Mouse (Mus musculus): ENCODE results near the gene Slco4c1.

Slco4c1 gene

GRCm38 (mm10) chr1:96871528-96872360, at the start of gene Slco4c1:
Gene Slco4c1 (minus strand): TSS chr1:96872171.
- in situ Hi-C loops (cut with MboI, MseI), result loop anchor here (25.0 kb wide), 1 partner anchor 816 kb away; no protein-coding TSS in a partner anchor

GRCm38 (mm10) chr1:96917333-96917732, 45.4 kb upstream of the Slco4c1 start:
- in situ Hi-C loops (cut with MboI, MseI), result no loop called here

- in situ Hi-C loops (cut with MboI, MseI), result no loop called here
Measured at GRCm38 (mm10) chr1:96883788-96884187, 11.8 kb upstream of the Slco4c1 start.

- in situ Hi-C loops (cut with MboI, MseI), result no loop called here
Measured at GRCm38 (mm10) chr1:96878572-96878971, 6.6 kb upstream of the Slco4c1 start.

GRCm38 (mm10) chr1:96876076-96876475, 4.1 kb upstream of the Slco4c1 start:
- in situ Hi-C loops (cut with MboI, MseI), result no loop called here

GRCm38 (mm10) chr1:96874636-96875035, 2.7 kb upstream of the Slco4c1 start:
- in situ Hi-C loops (cut with MboI, MseI), result loop anchor here (25.0 kb wide), 1 partner anchor 813 kb away; no protein-coding TSS in a partner anchor

- in situ Hi-C loops (cut with MboI, MseI), result loop anchor here (25.0 kb wide), 1 partner anchor 815 kb away; no protein-coding TSS in a partner anchor
Measured at GRCm38 (mm10) chr1:96872361-96872693, 356 bp upstream of the Slco4c1 start.

- in situ Hi-C loops (cut with MboI, MseI), result loop anchor here (25.0 kb wide), 1 partner anchor 816 kb away; no protein-coding TSS in a partner anchor
Measured at GRCm38 (mm10) chr1:96870764-96871307, 1.1 kb downstream of the Slco4c1 start.

GRCm38 (mm10) chr1:96868722-96869121, 3.2 kb downstream of the Slco4c1 start:
- in situ Hi-C loops (cut with MboI, MseI), result loop anchor here (25.0 kb wide), 1 partner anchor 819 kb away; no protein-coding TSS in a partner anchor

GRCm38 (mm10) chr1:96866002-96866401, 6.0 kb downstream of the Slco4c1 start:
- in situ Hi-C loops (cut with MboI, MseI), result loop anchor here (25.0 kb wide), 1 partner anchor 821 kb away; no protein-coding TSS in a partner anchor

GRCm38 (mm10) chr1:96864120-96864519, 7.9 kb downstream of the Slco4c1 start:
- in situ Hi-C loops (cut with MboI, MseI), result loop anchor here (25.0 kb wide), 1 partner anchor 823 kb away; no protein-coding TSS in a partner anchor

GRCm38 (mm10) chr1:96859995-96860684, 11.8 kb downstream of the Slco4c1 start:
- in situ Hi-C loops (cut with MboI, MseI), result loop anchor here (25.0 kb wide), 1 partner anchor 827 kb away; no protein-coding TSS in a partner anchor

GRCm38 (mm10) chr1:96853541-96853940, 18.4 kb downstream of the Slco4c1 start:
- in situ Hi-C loops (cut with MboI, MseI), result loop anchor here (25.0 kb wide), 1 partner anchor 834 kb away; no protein-coding TSS in a partner anchor

GRCm38 (mm10) chr1:96849101-96849500, 22.9 kb downstream of the Slco4c1 start:
- in situ Hi-C loops (cut with MboI, MseI), result no loop called here

- in situ Hi-C loops (cut with MboI, MseI), result no loop called here
Measured at GRCm38 (mm10) chr1:96848606-96849005, 23.4 kb downstream of the Slco4c1 start.

- in situ Hi-C loops (cut with MboI, MseI), result no loop called here
Measured at GRCm38 (mm10) chr1:96846727-96847126, 25.2 kb downstream of the Slco4c1 start.

GRCm38 (mm10) chr1:96805287-96805727, 66.7 kb downstream of the Slco4c1 start:
- in situ Hi-C loops (cut with MboI, MseI), result no loop called here

GRCm38 (mm10) chr1:96801595-96801994, 70.4 kb downstream of the Slco4c1 start:
- in situ Hi-C loops (cut with MboI, MseI), result no loop called here

GRCm38 (mm10) chr1:96794690-96795089, 77.3 kb downstream of the Slco4c1 start:
- in situ Hi-C loops (cut with MboI, MseI), result no loop called here

- in situ Hi-C loops (cut with MboI, MseI), result no loop called here
Measured at GRCm38 (mm10) chr1:96794290-96794689, 77.7 kb downstream of the Slco4c1 start.

GRCm38 (mm10) chr1:96789268-96789667, 82.7 kb downstream of the Slco4c1 start:
- in situ Hi-C loops (cut with MboI, MseI), result no loop called here

GRCm38 (mm10) chr1:96774174-96774573, 97.8 kb downstream of the Slco4c1 start:
- in situ Hi-C loops (cut with MboI, MseI), result no loop called here
